Mouse (Mus musculus) R1 (cell line): ENCODE measurements around the gene Mgat4b.

Source experiments
- DNase-seq: peaks from one replicate; pipeline ENCODE4 v3.0.0-alpha.2; 2018; ENCODE audit warnings: low read depth, low spot score

The Mgat4b gene

DNA sequence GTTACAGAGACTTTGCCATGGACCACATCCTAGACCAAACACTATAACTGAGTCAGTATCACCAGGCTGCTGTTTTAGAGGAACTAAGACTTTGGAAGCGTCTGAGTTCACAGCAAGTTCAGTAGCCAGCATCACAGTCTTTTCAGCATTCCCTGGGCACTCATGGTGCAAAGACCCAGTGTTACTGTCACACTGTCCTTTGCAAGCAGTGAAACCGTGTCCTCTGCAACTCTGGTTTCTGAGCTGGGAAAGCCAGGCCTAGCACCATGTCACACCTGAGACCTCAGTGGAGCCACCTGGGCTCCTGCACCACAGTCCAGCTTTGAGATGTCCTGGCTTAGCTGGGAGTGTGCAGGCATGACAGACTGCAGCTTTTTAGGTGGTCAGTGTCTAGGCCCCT lies 11.8 kb upstream of the Mgat4b start:
- no peak for DNase-seq

DNA sequence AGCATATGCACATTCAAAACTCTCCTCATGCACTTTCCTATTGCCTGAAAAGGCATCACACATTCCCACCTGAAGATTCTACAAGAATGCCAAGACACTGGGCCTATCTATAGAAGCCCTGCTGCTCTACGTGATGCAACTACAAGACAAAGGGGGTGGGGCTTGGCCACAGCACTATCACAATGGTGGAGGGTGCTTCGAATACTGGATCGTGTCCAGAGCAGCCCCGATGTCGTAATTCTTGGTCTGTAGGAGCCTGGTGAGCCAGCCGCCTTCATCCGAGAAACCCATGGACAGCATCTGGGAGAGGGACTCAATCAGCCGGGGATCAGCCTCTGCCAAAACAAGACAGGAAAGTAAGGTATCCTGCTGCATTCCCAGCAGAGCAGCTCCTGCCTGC lies 10.1 kb upstream of the Mgat4b start:
- no peak for DNase-seq

- DNase-seq: no peak
Observed at GRCm38 (mm10) chr11:50201590-50201989, 9.1 kb upstream of the Mgat4b start.

DNA sequence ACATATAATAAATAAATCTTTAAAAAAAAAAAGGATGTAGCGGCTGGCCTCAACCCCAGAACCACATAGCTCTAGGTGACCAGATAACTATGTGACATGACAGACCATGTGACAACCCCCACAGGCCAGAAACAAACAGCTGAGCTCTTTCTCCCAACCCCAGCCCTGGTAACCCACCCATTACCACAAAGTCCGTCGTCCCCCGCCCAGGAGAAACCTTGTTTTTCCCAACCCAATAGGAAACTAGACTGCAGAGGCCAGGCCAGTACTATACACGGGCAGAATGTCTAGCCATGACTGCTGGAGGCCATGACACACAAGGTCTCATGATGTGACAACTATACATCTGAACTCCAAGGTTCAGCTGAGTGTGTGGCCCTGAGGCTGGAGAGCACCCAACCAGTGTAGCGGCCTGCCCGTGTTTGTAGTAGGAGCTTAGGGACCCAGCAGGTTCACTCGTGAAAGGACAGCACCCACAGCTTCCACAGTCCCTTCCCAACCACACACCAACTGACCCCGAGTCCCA lies 7.3 kb upstream of the Mgat4b start:
- no peak for DNase-seq

- no peak for DNase-seq
Observed at GRCm38 (mm10) chr11:50205434-50205833, 5.3 kb upstream of the Mgat4b start.

- no peak for DNase-seq
Observed at GRCm38 (mm10) chr11:50206037-50206436, 4.7 kb upstream of the Mgat4b start.

- no peak for DNase-seq
Observed at GRCm38 (mm10) chr11:50207344-50207743, 3.3 kb upstream of the Mgat4b start.

DNA sequence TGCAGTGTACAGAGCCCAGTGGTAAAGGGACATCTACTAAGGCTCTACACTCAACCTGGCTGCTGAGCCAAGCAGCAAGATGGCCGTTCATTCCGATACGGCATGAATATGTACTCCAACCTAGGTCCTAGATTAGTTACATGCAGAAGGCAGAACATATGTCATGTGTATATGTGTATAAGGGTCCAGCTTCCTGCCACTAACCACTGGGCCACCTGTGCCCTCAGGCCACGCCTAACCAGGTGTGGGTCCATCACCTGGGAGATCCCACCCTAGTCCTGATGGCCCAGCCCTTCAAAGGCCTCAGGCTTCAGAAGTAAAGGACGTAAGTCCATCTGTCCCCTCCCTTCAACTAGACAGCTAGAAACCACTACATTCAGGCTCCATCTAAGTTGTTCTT lies 2.7 kb upstream of the Mgat4b start:
- no peak for DNase-seq

- peak; percentile 93 for DNase-seq
Observed at GRCm38 (mm10) chr11:50210101-50210504, 587 bp upstream of the Mgat4b start.

DNA sequence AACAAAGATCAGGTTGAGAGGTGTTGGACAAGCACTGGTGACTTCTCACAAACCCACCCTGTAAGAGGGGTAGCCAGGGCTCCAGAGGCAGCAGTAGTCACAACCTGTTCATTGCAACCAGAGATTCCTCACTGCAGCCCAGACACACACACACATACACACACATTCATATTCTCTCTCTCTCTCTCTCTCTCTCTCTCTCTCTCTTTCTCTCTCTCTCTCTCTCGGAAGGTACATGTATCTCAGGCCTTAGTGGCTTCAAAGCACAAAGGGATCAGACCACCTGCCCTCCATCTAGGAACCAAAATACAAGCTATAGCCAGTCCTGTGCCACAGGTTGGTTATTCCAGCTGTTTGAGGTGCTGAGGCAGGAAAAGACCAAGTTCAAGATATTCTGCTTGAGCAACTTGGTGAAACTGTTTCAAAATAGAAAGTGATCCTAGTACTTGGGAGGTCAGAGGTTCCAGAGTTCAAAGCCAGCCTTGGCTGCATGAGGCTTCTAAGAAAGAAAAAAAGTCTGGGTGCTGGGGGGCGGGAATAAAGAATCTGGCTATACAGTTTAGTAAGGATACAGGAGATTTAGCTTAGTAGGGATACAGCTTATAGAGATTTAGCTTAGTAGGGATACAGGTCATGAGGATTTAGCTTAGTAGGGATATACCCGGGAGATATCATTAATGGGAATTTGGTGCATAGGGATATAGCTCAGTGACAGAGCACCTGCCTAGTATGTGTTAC lies 801 bp downstream of the Mgat4b start:
- no peak for DNase-seq

DNA sequence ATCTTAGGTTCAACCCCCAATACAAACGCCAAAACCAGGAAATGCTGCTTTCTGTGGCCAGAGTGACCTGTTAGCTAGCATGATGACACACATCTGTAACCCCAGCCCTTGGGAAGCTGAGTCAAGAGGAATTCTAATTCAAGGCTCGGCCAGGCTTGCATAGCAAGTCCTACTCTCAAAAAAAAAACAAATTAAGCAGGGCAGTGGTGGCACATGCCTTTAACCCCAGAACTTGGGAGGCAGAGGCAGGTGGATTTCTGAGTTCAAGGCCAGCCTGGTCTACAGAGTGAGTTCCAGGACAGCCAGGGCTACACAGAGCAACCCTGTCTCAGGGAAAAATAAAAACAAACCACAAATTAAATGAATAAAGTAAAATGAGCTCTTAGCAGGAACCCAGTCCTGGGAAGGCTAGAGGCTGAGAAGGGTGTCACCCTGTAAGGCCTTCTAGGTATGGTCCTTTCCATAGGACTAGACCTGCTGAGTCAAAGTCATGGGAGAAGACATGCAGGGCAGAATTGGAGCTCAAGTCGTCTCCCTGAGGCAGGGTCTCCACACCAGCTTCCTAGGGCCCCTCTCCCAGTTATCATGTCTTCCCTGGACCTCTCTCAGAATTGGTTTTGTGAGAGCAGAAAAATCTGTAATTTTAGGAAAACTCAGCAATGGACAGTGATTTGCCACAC lies 1.5 kb downstream of the Mgat4b start:
- no peak for DNase-seq

- DNase-seq: peak; percentile 72
Observed at GRCm38 (mm10) chr11:50212848-50213758, 2.4 kb downstream of the Mgat4b start.

DNA sequence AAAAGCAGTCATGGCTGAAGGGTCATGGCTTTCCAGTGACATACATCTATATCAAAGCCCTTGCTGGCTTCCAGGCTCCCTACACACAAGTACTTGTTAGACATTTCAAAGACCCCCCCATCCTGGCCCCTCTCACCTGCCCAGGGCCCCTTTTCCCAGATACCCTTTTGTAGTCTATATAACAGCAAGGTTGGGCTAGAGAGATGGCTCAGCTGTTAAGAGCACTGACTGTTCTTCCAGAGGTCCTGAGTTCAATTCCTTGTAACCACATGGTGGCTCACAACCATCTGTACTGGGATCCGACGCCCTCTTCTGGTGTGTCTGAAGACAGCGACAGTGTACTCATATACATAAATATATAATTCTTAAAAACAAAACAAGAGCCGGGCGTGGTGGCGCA lies 3.9 kb downstream of the Mgat4b start:
- DNase-seq: no peak

DNA sequence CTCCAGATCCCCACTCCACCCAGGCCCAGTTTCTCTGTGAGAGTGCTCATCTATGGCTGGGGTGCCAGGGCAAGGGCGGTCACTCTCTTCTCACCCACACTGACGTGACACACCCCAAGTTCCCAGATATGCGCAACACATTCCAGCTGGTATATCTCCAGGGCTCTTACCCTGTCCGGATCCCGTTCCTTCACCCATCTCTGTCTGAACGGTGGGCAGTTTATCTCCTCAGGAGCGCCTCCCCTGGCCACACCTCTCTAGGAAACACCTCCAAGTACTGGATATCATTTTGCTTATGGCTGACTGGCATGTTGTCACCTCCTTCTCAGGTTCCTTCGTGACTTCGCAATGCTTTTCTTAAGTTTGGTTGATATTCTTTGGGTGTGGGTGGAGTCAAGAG lies 4.9 kb downstream of the Mgat4b start:
- DNase-seq: no peak

DNA sequence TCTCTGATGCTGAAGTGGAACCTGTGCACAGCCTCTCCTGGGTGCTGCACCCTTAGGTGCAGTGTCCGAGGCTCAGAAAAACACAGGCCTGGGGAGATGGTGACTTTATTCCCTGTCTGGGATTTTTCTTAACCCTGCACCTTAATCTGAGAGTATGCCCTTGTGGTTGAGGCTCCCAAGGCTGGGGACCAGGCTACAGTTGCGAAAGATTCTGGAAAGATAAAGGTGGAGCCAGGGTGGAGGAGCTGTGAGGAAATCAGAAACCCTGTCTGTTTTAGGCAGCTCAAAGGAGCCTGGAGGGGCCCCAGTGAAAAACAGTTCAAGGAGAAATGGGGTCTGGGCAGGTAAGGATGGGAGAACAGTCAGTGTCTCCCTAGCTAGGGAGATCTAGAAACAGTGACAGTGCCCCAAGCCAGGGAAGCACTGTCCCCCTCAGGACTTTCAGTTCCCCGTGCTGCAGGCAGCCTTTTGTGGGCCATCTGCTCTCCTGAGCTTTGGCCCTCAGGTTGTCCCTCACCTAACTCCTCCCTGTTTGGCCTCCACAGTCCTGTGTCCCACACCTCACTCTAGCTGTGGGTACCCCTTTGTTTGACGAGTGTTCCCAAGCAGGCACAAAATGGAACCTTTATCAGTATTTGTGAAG lies 6.2 kb downstream of the Mgat4b start:
- no peak for DNase-seq

DNA sequence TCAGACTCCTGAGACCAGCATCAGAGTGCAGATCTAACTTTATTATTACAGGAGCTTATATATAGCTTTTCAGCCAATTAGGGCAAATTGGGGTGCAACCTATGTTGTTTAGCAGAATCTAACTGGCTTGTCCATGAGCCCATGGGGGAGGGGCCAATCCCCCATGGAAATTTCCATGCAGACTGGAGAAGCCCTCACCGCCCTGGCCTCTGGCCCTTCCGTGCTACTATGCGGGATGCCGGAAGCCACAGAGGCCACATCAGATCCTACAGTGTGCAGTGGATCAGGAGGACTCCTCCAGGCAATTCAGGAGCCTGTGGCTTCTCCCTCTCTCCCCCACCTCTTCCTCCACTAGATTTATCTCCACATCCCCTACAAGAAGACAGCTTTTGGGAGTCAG lies 7.1 kb downstream of the Mgat4b start:
- DNase-seq: peak; percentile 89

GRCm38 (mm10) chr11:50219833-50220232 lies 9.1 kb downstream of the Mgat4b start:
- peak; percentile 91 for DNase-seq

GRCm38 (mm10) chr11:50222559-50223276 lies 12.0 kb downstream of the Mgat4b start:
- DNase-seq: no peak

DNA sequence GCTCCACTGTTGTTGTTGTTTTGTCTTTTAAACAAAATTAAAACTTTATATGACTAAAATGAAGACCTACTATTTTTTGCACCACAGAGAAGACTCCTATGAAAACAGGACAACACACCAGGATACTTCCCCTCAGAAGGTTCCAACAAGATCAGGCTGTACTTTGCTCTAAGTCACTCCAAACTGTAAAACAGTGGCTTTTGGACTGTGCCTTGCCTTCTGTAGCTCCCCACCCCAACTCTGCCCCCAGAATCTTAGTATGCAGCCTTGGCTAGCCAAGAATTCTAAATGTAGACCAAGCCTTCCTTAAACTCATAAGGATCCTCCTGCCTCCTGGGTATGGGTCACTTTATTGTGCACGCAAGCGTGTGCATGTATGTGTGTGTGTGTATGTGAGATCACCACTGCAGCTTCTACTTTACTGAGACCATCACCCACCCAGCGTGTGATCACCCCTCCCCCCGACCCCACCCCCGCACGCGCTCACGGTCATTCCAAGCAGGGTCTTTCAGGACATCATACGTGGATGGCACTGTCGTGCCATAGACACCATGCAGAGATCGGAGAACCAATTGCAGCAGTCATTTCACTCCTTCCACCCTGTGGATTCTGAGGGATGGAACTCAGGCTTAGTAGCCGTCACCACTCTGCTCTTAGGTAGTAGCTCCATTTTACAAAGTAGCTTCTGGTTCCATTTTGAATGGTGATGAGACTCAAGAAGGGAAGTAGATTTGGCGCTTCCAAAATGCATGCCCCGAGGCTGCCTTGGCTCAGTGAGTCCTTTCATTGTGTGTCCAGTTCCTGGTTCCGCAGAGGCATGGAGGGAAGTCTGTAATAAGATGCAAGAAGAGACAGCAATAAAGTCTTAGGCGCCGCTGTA lies 13.3 kb downstream of the Mgat4b start:
- no peak for DNase-seq
